Mouse (Mus musculus): ENCODE measurements around the gene Wdr53.
A peak's percentile ranks its signal among the peaks of the same experiment; 100 is the strongest.

- TF ChIP-seq EP300 (IDR thresholded peaks at IDR 0.05; ENCODE audit: insufficient read depth, low read depth, low read length), result no peak
- peak; percentile 71 for TF ChIP-seq CTCF (IDR thresholded peaks at IDR 0.05)
Measured at GRCm38 (mm10) chr16:32204902-32205301, 42.1 kb upstream of the Wdr53 start.
